Mouse (Mus musculus): ENCODE measurements around the gene Pacsin2. TPM values are rescaled to one million over a fixed set of nuclear protein-coding genes. Genes with fewer than 3 reads are reported as not detected.

Pacsin2 gene
- polyA plus RNA-seq, 1 experiment = 62.0 TPM

DNA sequence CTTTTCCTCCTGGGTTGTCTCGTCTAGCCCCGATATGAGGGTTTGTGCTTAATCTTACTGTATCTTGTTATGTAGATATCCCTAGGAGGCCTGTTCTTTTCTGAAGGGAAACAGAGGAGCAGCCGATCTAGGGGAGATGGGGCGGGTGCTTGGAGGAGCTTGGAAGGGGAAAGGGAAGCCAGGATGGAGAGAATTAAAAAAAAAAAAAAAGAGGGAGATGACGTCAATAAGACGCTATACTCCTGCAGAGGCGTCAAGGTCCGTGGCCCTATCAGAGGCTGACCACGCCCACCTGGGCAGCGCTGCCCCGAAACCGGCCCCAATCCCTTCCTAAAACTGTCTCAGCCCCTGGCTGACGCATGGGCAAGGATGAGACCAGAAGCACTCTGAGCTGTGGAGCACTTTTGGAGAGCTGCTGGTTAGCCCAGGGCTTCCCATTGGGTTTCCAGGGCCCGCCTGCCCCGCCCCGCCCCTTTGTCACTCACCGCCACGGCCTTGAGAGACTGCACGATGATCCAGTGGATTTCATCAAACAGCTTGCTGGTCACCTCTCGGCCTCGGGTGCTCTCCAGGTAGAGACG, 31.5 kb upstream of the Pacsin2 start:
- no peak overlapping the region for H3K4me3 ChIP-seq (ENCODE audit: insufficient read depth, low read length)
- TF ChIP-seq CTCF (IDR thresholded peaks at IDR 0.05; ENCODE audit: borderline replicate concordance, insufficient read depth, low read length) (no peak), POLR2A (IDR thresholded peaks at IDR 0.05; ENCODE audit: low read depth, low read length) (no peak)
- H3K27ac ChIP-seq (ENCODE audit: insufficient read depth, low read length) = no peak overlapping the region
- H3K4me1 ChIP-seq (ENCODE audit: control insufficient read depth, insufficient read depth, low read length) = no peaks in the 10 kb centered on the region; the same call in 1 of the 2 replicates

DNA sequence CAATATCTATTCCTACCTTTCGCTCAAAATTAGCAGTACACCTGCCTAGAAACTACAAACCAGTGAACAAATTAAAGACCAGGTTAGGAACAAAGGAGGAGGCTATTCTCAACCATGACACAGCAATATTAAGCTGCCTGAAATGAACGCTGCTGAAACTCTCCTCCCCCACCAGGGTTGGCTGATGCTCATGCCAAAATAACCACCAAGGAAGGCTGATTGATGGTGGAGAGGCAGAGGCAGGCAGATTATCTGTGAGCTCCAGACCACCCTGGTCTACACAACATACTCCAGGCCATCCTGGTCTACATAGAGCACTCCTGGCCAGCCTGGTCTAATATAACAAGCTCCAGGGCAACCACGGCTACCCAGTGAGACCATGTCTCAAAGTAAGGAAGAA, 30.8 kb upstream of the Pacsin2 start:
- Histone ChIP-seq H3K4me3 (ENCODE audit: insufficient read depth, low read length) (no peak overlapping the region), H3K27ac (ENCODE audit: insufficient read depth, low read length) (no peak overlapping the region), H3K4me1 (ENCODE audit: control insufficient read depth, insufficient read depth, low read length) (no peaks in the 10 kb centered on the region; the same call in 1 of the 2 replicates)
- no peak for TF ChIP-seq POLR2A (IDR thresholded peaks at IDR 0.05; ENCODE audit: low read depth, low read length)
- TF ChIP-seq CTCF (IDR thresholded peaks at IDR 0.05; ENCODE audit: borderline replicate concordance, insufficient read depth, low read length) = no peak

DNA sequence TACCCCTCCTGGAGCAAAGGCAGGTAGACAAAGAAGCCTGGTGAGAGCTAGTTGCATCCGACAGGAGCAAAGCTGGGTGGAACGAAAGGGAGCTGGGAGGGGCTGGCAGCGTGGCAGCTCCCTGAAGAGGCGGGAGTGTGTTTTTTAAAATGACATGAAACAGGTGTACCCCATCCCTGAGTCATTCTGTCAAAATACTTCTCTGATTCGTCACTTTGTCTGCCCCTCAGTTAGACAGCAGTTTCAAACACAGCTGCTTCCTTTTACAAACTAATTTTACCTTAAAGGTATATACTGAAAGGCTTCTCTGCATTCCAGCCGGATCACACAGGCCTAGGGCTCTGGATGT, 30.1 kb upstream of the Pacsin2 start:
- H3K27ac ChIP-seq (ENCODE audit: insufficient read depth, low read length) = no peak overlapping the region
- H3K4me1 ChIP-seq (ENCODE audit: control insufficient read depth, insufficient read depth, low read length) = no peaks in the 10 kb centered on the region; the same call in 1 of the 2 replicates
- no peak overlapping the region for H3K4me3 ChIP-seq (ENCODE audit: insufficient read depth, low read length)
- no peak for TF ChIP-seq POLR2A (IDR thresholded peaks at IDR 0.05; ENCODE audit: low read depth, low read length)
- no peak for TF ChIP-seq CTCF (IDR thresholded peaks at IDR 0.05; ENCODE audit: borderline replicate concordance, insufficient read depth, low read length)

DNA sequence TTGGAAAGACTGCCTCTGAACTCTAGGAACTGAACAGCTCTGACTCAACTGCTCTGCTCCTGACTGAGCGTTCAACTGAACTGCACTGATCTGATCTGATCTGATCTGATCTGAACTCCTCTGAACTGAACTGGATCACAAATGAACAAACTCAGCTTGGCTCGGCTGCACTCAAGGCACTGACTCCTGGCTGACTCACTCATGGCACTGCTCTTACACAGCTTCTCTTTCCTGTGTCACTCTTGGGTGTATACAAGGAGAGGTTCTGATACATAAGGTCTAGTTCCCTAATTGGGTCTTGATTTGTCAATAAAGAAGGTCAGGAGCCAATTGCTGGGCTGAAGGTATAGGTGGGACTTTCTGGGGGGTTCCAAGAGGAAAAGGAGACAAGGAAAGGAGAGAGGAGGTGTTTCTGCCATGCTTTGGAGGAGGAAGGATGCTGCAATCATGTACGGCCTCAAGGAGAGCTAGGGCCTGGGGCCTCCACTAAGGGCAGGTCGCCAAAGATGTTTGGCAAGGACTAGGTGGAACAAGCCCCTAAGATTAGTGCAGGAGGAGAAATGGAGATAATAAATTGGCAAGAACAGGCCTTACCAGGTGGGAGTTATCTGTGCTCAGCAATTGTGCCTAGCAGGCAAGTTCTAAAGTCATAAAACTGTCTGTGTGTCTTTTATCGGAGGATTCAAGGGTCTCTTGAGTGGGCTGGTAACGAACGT, 29.6 kb upstream of the Pacsin2 start:
- no peaks in the 10 kb centered on the region; the same call in 1 of the 2 replicates for H3K4me1 ChIP-seq (ENCODE audit: control insufficient read depth, insufficient read depth, low read length)
- no peak overlapping the region for H3K4me3 ChIP-seq (ENCODE audit: insufficient read depth, low read length)
- H3K27ac ChIP-seq (ENCODE audit: insufficient read depth, low read length) = no peak overlapping the region
- TF ChIP-seq POLR2A (IDR thresholded peaks at IDR 0.05; ENCODE audit: low read depth, low read length) (no peak), CTCF (IDR thresholded peaks at IDR 0.05; ENCODE audit: borderline replicate concordance, insufficient read depth, low read length) (no peak)

DNA sequence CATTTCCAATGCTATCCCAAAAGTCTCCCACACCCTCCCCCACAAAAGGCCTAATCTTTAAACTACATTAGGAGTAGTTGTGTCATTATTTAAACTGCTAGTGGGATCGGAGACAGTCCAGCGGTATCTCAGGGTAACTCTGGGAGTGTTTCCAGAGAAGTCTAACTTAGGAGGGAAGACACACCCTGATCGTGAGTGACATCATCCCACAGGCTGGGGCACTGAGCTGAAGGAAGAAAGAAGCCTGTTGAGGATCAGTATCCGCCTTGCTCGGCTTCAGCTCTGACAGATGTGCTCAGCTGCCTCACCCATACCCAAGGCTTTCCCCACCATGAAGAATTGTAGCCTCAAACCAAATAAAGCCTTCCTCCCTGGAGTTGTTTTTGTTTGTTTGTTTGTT, 27.5 kb upstream of the Pacsin2 start:
- H3K27ac ChIP-seq (ENCODE audit: insufficient read depth, low read length) = no peak overlapping the region
- TF ChIP-seq POLR2A (IDR thresholded peaks at IDR 0.05; ENCODE audit: low read depth, low read length) (no peak), CTCF (IDR thresholded peaks at IDR 0.05; ENCODE audit: borderline replicate concordance, insufficient read depth, low read length) (no peak)
- H3K4me1 ChIP-seq (ENCODE audit: control insufficient read depth, insufficient read depth, low read length) = no peaks in the 10 kb centered on the region; the same call in 1 of the 2 replicates
- H3K4me3 ChIP-seq (ENCODE audit: insufficient read depth, low read length) = no peak overlapping the region

DNA sequence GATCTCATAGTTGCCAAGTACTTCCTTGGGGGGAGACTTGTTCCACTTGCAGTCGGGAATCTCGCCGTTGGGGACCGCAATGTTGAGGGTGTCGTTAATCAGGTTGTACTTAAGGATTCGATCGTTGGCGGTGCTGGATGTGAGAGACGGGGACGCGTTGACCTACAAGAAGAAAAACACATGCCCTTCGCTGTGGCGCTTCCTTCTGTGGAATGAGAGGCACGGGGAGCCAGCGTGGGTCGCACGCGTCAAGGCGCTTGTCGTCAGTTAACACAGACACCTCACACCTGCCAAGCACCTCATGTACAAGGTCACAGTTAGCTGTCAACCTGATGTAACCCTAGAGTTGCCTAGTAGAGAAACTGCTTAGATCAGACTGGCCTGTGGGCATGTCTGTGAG, 25.1 kb upstream of the Pacsin2 start:
- H3K27ac ChIP-seq (ENCODE audit: insufficient read depth, low read length) = no peak overlapping the region
- TF ChIP-seq CTCF (IDR thresholded peaks at IDR 0.05; ENCODE audit: borderline replicate concordance, insufficient read depth, low read length) (no peak), POLR2A (IDR thresholded peaks at IDR 0.05; ENCODE audit: low read depth, low read length) (no peak)
- no peak overlapping the region for H3K4me3 ChIP-seq (ENCODE audit: insufficient read depth, low read length)
- H3K4me1 ChIP-seq (ENCODE audit: control insufficient read depth, insufficient read depth, low read length) = no peaks in the 10 kb centered on the region

DNA sequence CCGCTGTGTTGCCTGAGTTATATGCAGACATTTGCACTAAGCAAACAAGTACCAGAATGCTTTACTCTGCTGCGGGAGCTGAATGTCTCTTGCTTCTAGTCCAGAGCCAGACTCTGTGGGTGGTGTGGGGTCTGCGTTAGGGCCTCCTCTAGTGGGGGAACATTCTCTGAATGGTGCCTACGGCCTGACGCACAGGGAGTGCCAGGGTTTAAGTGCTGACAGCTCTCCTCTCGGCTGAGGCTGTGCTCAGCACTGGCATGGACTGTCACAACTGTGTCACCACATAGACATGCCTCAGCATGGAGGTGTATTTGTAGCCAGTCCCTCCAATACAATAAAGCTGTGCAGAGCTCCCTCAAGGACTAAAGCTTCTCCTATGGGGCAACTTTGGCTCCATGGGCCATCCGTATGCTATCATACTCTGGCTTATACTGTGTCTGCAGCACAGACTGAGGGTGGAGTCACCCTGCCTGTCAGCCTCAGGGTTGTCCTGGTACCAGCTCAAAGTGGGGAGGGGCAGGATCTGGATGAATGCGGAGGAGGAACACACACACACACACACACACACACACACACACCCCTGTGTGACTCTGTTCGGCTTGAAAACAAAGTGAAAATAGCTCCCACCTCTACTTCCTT, 23.2 kb upstream of the Pacsin2 start:
- Histone ChIP-seq H3K4me1 (ENCODE audit: control insufficient read depth, insufficient read depth, low read length) (no peaks in the 10 kb centered on the region), H3K27ac (ENCODE audit: insufficient read depth, low read length) (no peak overlapping the region), H3K4me3 (ENCODE audit: insufficient read depth, low read length) (no peak overlapping the region)
- TF ChIP-seq CTCF (IDR thresholded peaks at IDR 0.05; ENCODE audit: borderline replicate concordance, insufficient read depth, low read length) (no peak), POLR2A (IDR thresholded peaks at IDR 0.05; ENCODE audit: low read depth, low read length) (no peak)

DNA sequence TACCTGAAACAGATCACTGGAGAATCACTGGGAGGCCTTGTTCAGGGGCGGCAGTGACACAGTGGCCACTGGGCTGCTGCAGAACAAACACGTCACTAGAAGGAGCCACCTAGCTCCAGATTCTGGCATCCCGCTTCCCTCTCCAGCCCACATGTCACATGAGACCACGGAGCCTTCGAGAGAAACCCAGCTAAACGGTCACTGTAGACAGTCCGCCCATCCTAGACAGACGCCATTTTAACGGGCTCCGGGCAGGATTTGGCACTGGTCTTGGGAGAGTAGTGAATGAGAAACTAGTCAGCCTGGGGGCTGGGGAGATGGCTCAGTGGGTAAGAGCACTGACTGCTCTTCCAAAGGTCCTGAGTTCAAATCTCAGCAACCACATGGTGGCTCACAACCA, 19.9 kb upstream of the Pacsin2 start:
- Histone ChIP-seq H3K4me1 (ENCODE audit: control insufficient read depth, insufficient read depth, low read length) (no peaks in the 10 kb centered on the region), H3K27ac (ENCODE audit: insufficient read depth, low read length) (no peak overlapping the region), H3K4me3 (ENCODE audit: insufficient read depth, low read length) (no peak overlapping the region)
- TF ChIP-seq POLR2A (IDR thresholded peaks at IDR 0.05; ENCODE audit: low read depth, low read length) = no peak

DNA sequence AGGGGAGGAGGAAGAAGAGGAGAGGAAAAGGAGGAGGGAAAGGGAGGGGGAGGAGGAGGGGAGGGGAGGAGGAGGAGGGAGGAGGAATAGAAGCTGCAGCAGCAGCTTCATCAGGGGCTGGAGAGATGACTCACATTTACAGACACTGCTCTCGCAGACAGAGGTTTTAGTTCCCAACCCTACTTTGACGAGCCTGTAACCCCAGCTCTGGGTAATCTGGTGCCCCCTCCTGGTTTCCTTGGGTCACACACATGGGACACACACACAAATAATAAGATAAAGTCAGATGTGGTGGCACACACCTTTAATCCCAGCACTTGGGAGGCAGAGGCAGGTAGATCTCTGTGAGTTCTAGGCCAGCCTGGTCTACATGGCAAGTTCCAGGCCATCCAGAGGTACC, 19.1 kb upstream of the Pacsin2 start:
- TF ChIP-seq CTCF (IDR thresholded peaks at IDR 0.05; ENCODE audit: borderline replicate concordance, insufficient read depth, low read length) = no peak
- no peak for TF ChIP-seq POLR2A (IDR thresholded peaks at IDR 0.05; ENCODE audit: low read depth, low read length)
- Histone ChIP-seq H3K4me1 (ENCODE audit: control insufficient read depth, insufficient read depth, low read length) (no peaks in the 10 kb centered on the region), H3K27ac (ENCODE audit: insufficient read depth, low read length) (no peak overlapping the region), H3K4me3 (ENCODE audit: insufficient read depth, low read length) (no peak overlapping the region)

DNA sequence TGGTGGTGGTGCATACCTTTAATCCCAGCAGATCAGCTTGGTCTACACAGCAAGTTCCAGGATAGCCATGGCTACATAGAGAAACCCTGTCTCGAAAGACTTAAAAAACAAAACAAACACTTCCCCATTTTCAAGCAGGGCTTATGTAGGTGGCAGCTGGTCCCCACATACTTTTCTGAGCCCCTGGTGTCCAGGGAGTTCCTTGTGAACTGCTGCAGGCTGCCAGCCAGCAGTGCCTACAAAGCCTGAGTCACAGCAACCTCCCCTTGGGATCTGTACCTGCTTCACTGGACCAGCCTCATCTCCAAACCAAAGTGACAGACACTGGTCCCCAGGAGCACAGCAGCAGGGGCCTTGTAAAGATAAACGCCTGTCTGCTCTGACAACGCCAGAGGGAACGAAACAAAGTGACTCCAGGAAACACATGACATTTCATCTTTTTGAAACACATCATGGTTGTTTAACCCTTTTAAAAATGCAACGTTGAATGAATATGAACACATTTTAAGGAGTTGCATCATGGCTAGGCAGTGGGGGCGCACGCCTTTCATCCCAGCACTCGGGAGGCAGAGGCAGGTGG, 18.3 kb upstream of the Pacsin2 start:
- Histone ChIP-seq H3K27ac (ENCODE audit: insufficient read depth, low read length) (no peak overlapping the region), H3K4me3 (ENCODE audit: insufficient read depth, low read length) (no peak overlapping the region), H3K4me1 (ENCODE audit: control insufficient read depth, insufficient read depth, low read length) (no peaks in the 10 kb centered on the region)
- TF ChIP-seq POLR2A (IDR thresholded peaks at IDR 0.05; ENCODE audit: low read depth, low read length) = no peak
- TF ChIP-seq CTCF (IDR thresholded peaks at IDR 0.05; ENCODE audit: borderline replicate concordance, insufficient read depth, low read length) = no peak

Measured in embryonic fibroblast, embryonic 13.5 days (primary cell).